Mouse (Mus musculus) liver, embryonic 14 days (tissue): Measurements from ENCODE around the gene Mybphl. TPM values are rescaled to one million over a fixed set of nuclear protein-coding genes. Genes with fewer than 3 reads are reported as not detected.

Experiments used
- polyA plus RNA-seq: library from polyadenylated mRNA; depleted of rRNA; stranded (reverse); fragments of >200 nt; gene quantifications from 2 replicates; pipeline ENCODE4 v1.2.3, GENCODE M21; 2012; rRNA removed

Mybphl gene
- polyA plus RNA-seq, result 0.16 and 0.25 TPM in 2 replicates

GRCm38 (mm10) chr3:108364270-108364995 is at the start of gene Mybphl:
TSS of gene Mybphl (plus strand) at chr3:108364911.

GRCm38 (mm10) chr3:108383485-108384354 is 19.0 kb downstream of the Mybphl start, which contains the start of gene Psrc1:
TSS of gene Psrc1 (plus strand) at chr3:108383839.

DNA sequence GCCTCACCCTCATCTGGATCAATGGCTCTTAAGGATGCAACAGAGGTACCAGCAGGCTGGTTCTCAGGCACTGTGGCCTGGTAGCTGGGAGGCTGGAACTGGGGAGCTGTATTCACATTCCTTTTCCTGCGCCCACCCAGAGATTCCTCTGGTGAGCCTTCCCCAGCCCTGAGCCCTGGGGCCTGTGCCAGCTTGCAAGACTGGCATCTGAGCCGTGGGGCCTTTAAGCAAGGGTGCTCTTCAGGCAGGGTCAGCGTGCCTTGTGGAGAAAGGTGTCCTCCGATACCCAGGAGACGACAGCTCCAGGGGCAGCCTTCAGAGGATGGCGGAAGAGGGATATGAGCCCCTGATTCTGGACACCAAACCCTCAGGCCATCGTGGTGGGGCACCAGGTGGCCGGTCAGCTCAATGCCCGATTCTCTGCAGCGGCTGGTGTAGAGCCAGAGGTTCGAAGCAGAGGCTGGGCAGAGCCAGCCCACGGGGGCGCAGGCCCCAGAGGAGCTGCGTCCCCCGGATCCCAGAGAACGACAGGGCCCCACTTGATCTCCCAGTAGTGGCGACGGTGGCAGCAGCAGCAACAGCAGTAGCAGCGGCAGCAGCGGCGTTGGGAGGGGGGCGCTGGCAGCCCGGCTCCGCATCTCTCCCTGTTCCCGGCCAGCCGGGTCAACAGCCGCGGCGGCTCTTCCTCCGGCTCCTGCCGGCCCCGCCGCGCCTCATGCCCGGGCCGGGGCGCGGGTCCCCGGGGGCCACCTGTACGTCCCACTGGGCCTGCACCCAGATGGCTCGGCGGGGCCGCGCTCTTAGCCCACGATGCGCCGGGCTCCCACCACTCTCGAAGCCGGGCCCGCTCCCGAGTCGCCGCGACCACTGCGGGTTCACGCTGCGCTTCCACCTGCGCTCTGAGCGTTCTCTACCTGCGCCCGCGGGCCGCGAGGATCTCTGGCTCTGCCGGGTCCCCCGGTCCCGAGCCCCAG is 50.4 kb downstream of the Mybphl start, which contains the start of gene Celsr2:
TSS of gene Celsr2 (minus strand) at position 696 of the 974 bp plus-strand sequence.

Other genes starting within 250 kb of the Mybphl start
- gene Gnai3, start 218.8 kb upstream of the Mybphl start, polyA plus RNA-seq, result 30.2 and 35.7 TPM in 2 replicates
- gene Gpr61, start 210.0 kb upstream of the Mybphl start, polyA plus RNA-seq, result not detected in 2 replicates
- 0.35 and 0.41 TPM in 2 replicates for gene Amigo1, start 178.6 kb upstream of the Mybphl start, polyA plus RNA-seq
- gene Cyb561d1, start 163.7 kb upstream of the Mybphl start, polyA plus RNA-seq, result 1.5 and 1.9 TPM in 2 replicates
- 1.9 and 2.1 TPM in 2 replicates for gene Atxn7l2, start 154.0 kb upstream of the Mybphl start, polyA plus RNA-seq
- 0.03 and 0.07 TPM in 2 replicates for gene Sypl2, start 138.3 kb upstream of the Mybphl start, polyA plus RNA-seq
- 97.2 and 113 TPM in 2 replicates for gene Psma5, start 108.0 kb upstream of the Mybphl start, polyA plus RNA-seq
- 3.5 and 4.0 TPM in 2 replicates for gene Sort1, start 80.8 kb upstream of the Mybphl start, polyA plus RNA-seq
- gene Psrc1, start 18.9 kb downstream of the Mybphl start, polyA plus RNA-seq, result 20.7 and 20.8 TPM in 2 replicates
- gene Celsr2, start 50.6 kb downstream of the Mybphl start, polyA plus RNA-seq, result 0.23 and 0.29 TPM in 2 replicates
- gene Sars, start 80.3 kb downstream of the Mybphl start, polyA plus RNA-seq, result 46.8 and 52.8 TPM in 2 replicates
- not detected in 2 replicates for gene 1700013F07Rik, start 169.2 kb downstream of the Mybphl start, polyA plus RNA-seq
- 0.05 and 0.11 TPM in 2 replicates for gene 5330417C22Rik, start 171.6 kb downstream of the Mybphl start, polyA plus RNA-seq
- 3.4 and 4.7 TPM in 2 replicates for gene Tmem167b, start 197.6 kb downstream of the Mybphl start, polyA plus RNA-seq
- 6.1 and 6.8 TPM in 2 replicates for gene Taf13, start 206.8 kb downstream of the Mybphl start, polyA plus RNA-seq
- gene Wdr47, start 226.4 kb downstream of the Mybphl start, polyA plus RNA-seq, result 1.5 TPM in 2 replicates